Mouse (Mus musculus) small intestine, adult 2 months (tissue): ENCODE measurements at regions not wholly inside any gene's neighbourhood (a gene's known extent, or its start where the extent isn't known, plus 50 kb on each side); places are given as distances from the start of the nearest gene placed in this dataset.

ENCODE experiments used
- CTCF ChIP-seq: fragments of 200-500 bp; IDR thresholded peaks from 2 replicates; pipeline ENCODE4 v1.5.1; 2012; ENCODE audit warnings: low read depth, mild to moderate bottlenecking, control low read depth, inconsistent platforms, low read length, moderate library complexity, mixed read lengths; ENCODE audit not compliant: insufficient replicate concordance, insufficient read length; ENCODE audit errors: extremely low read depth
- POLR2A ChIP-seq: fragments of 200-500 bp; IDR thresholded peaks from 2 replicates; pipeline ENCODE4 v1.6.1; 2012; ENCODE audit warnings: low read depth, mild to moderate bottlenecking, control low read depth, inconsistent platforms, low read length, moderate library complexity

DNA sequence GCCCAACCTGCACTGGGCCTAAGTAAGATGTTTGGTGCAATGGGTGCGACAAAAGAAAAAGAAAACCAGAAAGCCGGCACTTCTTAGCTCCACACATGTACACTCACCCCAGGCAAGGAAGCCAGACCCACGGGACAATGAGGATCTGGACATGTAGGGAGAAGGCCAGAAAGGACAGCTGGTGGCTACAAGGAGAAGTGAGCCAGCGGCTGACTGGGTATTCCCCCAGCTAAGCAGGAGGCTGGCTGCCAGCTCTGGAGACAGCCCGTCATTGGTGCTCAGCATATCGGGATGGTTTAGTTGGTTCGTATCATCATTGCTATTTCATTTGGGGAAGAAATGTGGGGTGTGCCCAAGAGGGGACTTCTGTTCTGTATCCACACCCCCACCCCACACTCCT, 481.7 kb downstream of the Zfp536 start:
- TF ChIP-seq CTCF = no peak
- no peak for TF ChIP-seq POLR2A
